Comparison of ENCODE assay signal across 29 mouse cellular contexts in the genomic region with DNA sequence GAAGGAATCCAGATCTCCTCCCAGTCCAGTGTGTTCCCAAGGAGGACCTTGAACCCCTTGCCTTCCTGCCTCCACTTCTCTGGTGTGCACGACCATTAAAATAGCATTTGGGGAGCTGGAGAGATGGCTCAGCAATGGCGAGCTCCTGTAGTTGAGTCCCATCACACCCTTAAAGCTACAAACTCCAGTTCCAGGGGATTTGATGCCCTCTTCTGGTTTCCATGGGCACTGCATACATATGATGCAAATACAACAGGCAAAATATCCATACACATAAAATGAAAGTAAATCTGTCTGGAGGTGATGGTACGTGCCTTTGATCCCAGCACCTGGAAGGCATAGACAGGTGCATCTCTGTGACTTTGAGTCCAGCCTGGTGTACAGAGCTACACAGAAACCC. TPM values are rescaled to one million over a fixed set of nuclear protein-coding genes. Genes with fewer than 3 reads are reported as not detected.
"Had no signal": no experiment of that assay in that cellular context is flagged by ENCODE, and none has a peak within 500 bp of the region (broad histone marks: within the 10 kb centered on the region; RNA-seq: fewer than 3 reads in every experiment).

No protein-coding gene starts in this region.

- H3K4me3 ChIP-seq: heart, adult 2 months; heart, embryonic 13.5 days; heart, embryonic 15.5 days; hindbrain, embryonic 13.5 days; hindbrain, embryonic 15.5 days; kidney, embryonic 15.5 days; left cerebral cortex, adult 2 months; limb, embryonic 10.5 days; limb, embryonic 12.5 days; liver, embryonic 13.5 days; liver, embryonic 15.5 days had no signal

- H3K9ac ChIP-seq: heart, embryonic 13.5 days; heart, embryonic 15.5 days; hindbrain, embryonic 13.5 days; hindbrain, embryonic 15.5 days; kidney, embryonic 15.5 days; limb, embryonic 12.5 days; liver, embryonic 13.5 days; liver, embryonic 15.5 days had no signal

- H3K4me1 ChIP-seq: heart, embryonic 13.5 days; heart, embryonic 15.5 days; hindbrain, embryonic 15.5 days; kidney, embryonic 15.5 days; liver, embryonic 13.5 days; liver, embryonic 15.5 days had no signal

- H3K27ac ChIP-seq: heart, adult 2 months; heart, embryonic 13.5 days; heart, embryonic 15.5 days; hindbrain, embryonic 13.5 days; hindbrain, embryonic 15.5 days; hindbrain, postnatal 0 days; kidney, embryonic 15.5 days; kidney, postnatal 0 days; left cerebral cortex, adult 2 months; limb, embryonic 10.5 days; limb, embryonic 12.5 days; liver, embryonic 13.5 days; liver, embryonic 15.5 days had no signal

- DNase-seq: gastrocnemius, postnatal 14 days; gastrocnemius, postnatal 36 days; heart, adult 11 months; heart, adult 2 months; heart, postnatal 14 days; heart, postnatal 36 days; kidney, adult 11 months; kidney, adult 2 months; kidney, adult 9 months; kidney, postnatal 14 days; kidney, postnatal 36 days; layer of hippocampus, adult 9-11 months; liver; liver, embryonic 13.5 days had no signal

- H3K9me3 ChIP-seq: heart, embryonic 15.5 days; hindbrain, embryonic 15.5 days; kidney, embryonic 15.5 days; limb, embryonic 10.5 days; liver, embryonic 13.5 days; liver, embryonic 15.5 days had no signal

- H3K36me3 ChIP-seq: heart, embryonic 13.5 days; heart, embryonic 15.5 days; hindbrain, embryonic 13.5 days; hindbrain, embryonic 15.5 days; kidney, embryonic 15.5 days; limb, embryonic 10.5 days; limb, embryonic 12.5 days; liver, embryonic 13.5 days; liver, embryonic 15.5 days had no signal

- H3K27me3 ChIP-seq: heart, embryonic 13.5 days; heart, embryonic 15.5 days; hindbrain, embryonic 13.5 days; hindbrain, embryonic 15.5 days; kidney, embryonic 15.5 days; limb, embryonic 12.5 days; liver, embryonic 13.5 days; liver, embryonic 15.5 days had no signal

RNA-seq across cellular contexts. Expression of a gene that starts 55.2 kb away (rescaled TPM):
- total RNA-seq: gastrocnemius, adult 18-20 months; gastrocnemius, adult 8-10 months; gastrocnemius, postnatal 14 days; gastrocnemius, postnatal 36 days; heart, adult 2 months; heart, postnatal 14 days; heart, postnatal 36 days; hematopoietic stem cell, adult 5-6 weeks had no signal
- polyA plus RNA-seq: heart, adult 2 months; heart, postnatal 0 days; kidney, adult 2 months; liver, embryonic 13.5 days; liver, embryonic 15.5 days had no signal
